Mouse (Mus musculus) embryonic fibroblast, embryonic 13.5 days (primary cell): ENCODE data around the gene Gipc3. TPM values are rescaled to one million over a fixed set of nuclear protein-coding genes. Genes with fewer than 3 reads are reported as not detected.

ENCODE experiments used
- H3K27ac ChIP-seq: 2 replicates; pipeline ENCODE4 v1.5.1; 2012; ENCODE audit warnings: low read length, control low read depth, inconsistent platforms; ENCODE audit not compliant: insufficient read depth
- H3K4me1 ChIP-seq: 2 replicates; pipeline ENCODE4 v1.6.1; 2011; ENCODE audit warnings: low read length; ENCODE audit not compliant: control insufficient read depth, insufficient read depth
- H3K4me3 ChIP-seq: 2 replicates; pipeline ENCODE4 v1.5.1; 2011; ENCODE audit warnings: mild to moderate bottlenecking, control low read depth, low read length; ENCODE audit not compliant: insufficient read depth
- CTCF ChIP-seq: IDR thresholded peaks from 2 replicates; pipeline ENCODE4 v1.5.1; 2011; ENCODE audit warnings: mild to moderate bottlenecking, control low read depth, low read length, moderate library complexity, borderline replicate concordance; ENCODE audit not compliant: insufficient read depth
- POLR2A ChIP-seq: IDR thresholded peaks from 2 replicates; pipeline ENCODE4 v1.6.1; 2011; ENCODE audit warnings: low read depth, mild to moderate bottlenecking, control low read depth, low read length, moderate library complexity
- polyA plus RNA-seq: library from polyadenylated mRNA; stranded (reverse); fragments of >200 nt; gene quantifications from 2 replicates; pipeline ENCODE4 v1.2.4, GENCODE M21; 2011; ENCODE audit warnings: low read depth; ENCODE audit not compliant: missing spikeins, insufficient read length

The Gipc3 gene
- polyA plus RNA-seq, 1 experiment, result 0.39 TPM

DNA sequence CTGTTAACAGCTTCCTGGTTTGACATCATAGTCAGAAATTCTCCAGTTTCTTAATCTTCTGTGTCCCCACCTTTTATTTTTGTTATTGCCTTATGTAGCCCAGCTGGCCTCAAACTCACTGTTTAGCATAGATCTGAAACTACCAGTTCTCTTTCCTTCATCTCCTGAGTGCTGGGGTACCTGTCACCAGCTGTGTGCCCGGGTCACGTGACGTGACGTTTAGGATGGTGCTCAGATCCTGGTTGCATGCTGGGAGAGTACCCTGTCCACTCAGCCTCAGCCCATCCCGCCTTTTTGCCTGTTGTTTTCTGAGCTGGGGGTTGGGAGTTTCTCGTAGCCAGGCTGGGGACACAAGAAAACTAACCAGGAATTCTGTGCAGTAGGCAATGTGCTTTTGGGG lies 45.8 kb downstream of the Gipc3 start:
- no peak overlapping the region for H3K27ac ChIP-seq
- H3K4me3 ChIP-seq, result no peak overlapping the region
- H3K4me1 ChIP-seq, result peaks cover 5% of the 10 kb centered on the region; the same call in 1 of the 2 replicates
- no peak for TF ChIP-seq POLR2A
- TF ChIP-seq CTCF, result no peak

DNA sequence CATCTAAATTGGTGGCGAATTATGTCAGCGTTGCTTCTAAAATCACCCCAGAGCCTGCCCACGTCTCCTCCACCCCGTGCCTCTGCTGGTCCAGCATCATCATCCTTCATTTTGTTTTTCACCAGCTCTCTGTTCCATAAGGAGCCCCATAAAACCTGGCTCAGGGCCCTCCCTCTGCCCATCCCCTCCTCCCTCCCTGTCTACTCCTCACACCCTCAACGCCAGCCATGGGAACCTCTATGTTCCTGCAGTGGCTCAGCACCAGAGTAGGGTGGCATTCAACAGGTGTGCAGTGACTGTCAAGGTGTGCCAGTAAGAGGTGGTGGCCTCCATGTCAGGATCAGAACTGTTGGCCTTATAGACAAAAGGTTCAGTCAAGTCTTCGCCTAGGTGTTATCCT lies 47.9 kb downstream of the Gipc3 start:
- H3K4me3 ChIP-seq, result no peak overlapping the region
- no peak overlapping the region for H3K27ac ChIP-seq
- no peak for TF ChIP-seq POLR2A
- H3K4me1 ChIP-seq, result peaks cover 5% of the 10 kb centered on the region; the same call in 1 of the 2 replicates

DNA sequence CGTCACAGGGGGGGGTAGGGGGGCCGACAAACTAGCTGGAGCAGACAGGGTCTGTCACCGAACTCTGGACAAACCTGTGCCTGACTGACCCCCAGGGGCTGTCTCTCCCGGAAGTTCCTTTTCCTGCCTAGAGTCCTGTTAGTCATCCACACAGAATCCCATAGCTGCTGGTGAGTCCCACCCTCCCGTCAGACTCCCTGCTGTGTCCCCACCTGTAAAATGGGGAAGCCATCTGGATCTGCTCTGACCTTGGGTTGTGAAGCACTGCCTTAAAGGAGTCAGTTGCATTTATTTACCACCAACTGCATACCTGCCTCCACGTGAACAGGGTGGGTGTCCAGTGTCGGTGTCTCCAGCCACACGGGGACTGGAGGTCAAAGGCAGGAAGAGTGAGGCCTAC lies 48.6 kb downstream of the Gipc3 start:
- Histone ChIP-seq H3K4me3 (peak overlapping the region; percentile 62), H3K27ac (no peak overlapping the region), H3K4me1 (peaks cover 5% of the 10 kb centered on the region; the same call in 1 of the 2 replicates)
- TF ChIP-seq POLR2A, result no peak
- no peak for TF ChIP-seq CTCF

DNA sequence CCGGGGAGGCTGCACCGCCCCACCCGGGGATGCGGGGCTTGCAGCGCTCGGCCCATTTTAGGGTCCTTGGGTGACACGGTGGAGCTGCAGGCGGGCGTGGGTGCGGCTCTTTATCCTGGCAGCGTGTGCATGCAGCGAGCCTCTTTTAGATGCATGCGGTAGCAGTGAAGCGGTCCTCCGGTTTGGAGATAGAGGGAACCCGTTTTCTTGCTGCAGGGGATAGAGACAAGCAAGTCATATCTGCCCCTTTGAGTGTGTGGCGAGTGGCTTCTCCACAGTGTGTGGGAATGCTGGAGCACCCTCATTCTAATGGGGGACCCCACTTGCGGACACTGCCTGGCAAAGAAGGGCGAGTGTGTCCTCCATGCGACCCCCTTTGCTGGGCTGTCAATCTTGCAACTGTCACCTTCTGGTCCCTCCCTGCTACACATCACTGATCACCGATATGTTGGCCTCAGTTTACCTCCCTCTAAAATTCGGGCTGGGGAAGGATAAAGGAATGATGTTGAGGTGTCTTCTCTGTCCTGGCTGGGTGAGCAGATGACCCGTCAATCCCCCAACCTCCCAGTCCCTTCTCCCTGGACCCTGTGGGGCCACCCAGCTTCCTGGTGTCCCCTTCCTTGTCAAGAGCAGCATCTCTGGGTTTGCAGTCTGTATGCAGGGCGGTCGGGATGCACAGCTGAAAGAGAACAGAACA lies 49.6 kb downstream of the Gipc3 start:
- no peak for TF ChIP-seq CTCF
- no peak for TF ChIP-seq POLR2A
- Histone ChIP-seq H3K27ac (no peak overlapping the region), H3K4me1 (peaks cover 5% of the 10 kb centered on the region; the same call in 1 of the 2 replicates), H3K4me3 (peak overlapping the region; percentile 62)

DNA sequence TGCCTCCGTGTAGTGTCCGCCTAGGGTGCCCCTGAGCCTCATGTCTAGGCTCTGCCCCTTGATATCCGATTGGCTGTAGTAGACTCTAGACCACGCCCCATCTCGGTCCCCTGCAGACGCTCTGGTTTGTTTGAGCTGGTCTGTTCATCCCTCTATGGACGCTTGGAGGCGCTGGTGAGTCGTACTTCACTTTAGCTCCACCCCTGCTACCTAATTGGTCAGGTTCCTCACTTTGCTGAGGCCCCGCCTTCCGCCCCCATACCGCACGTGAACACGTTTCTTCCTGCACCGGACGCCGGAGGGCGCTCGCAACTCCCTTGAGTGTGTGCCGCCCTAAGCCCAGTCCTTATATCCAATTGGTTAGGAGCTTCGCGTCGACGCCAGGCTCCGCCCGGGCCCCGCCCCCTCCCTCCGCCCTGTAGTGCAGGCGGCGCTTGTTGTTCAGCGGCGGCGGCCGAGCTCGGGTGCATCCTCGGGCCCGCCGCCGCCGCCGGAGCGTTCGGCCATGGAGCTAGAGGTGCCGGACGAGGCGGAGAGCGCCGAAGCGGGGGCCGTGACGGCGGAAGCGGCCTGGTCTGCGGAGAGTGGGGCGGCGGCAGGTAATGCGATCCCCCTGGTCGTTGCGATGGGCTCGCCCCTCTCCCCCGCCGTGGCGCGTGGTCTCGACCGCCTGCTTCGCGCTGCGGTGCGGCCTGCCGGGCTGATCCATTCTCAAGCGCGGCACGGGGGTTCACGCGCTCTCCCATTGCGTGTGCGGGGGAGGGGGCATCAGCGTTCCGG lies 50.3 kb downstream of the Gipc3 start, which contains the start of gene Pip5k1c:
Gene Pip5k1c, plus strand, starts transcription at position 410 of the 780 bp plus-strand sequence.
- TF ChIP-seq POLR2A (peak; percentile 84), CTCF (peak; percentile 89)
- H3K4me3 ChIP-seq, result peak within 1 kb of the TSS; percentile 62
- H3K4me1 ChIP-seq, result peaks cover 5% of the 10 kb centered on the region; the same call in 1 of the 2 replicates
- no peak within 1 kb of the TSS for H3K27ac ChIP-seq

DNA sequence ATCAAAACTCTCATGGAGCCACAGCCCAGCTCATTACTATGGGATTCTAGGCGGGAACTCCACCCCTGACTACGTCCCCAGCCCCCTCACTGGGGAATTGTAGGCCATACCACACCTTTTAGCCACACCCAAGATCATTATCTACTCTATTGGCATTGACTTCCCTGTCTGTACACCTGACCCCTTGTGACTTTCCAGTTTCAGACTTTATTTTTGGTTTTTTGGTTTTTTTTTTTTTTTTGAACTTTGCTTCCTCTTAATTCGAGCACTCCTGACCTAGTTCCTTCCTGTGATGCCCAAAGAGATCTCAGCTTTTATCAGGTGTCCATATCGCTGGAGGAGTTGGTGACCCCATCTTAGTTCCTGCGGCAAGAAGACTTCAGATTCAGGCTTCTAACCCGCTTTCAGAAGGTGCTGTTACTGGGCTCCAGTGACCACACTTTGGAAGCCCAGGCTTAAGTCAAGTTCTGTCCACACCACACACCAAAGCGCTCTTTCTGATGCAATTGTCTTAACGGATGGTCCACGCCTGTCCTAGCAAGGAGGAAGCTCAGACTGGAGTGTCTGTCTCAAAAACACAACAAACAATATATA lies 51.5 kb downstream of the Gipc3 start, which contains the start of gene Tjp3:
Gene Tjp3, minus strand, starts transcription at position 71 of the 594 bp plus-strand sequence.
- H3K4me3 ChIP-seq, result no peak within 1 kb of the TSS
- peaks cover 5% of the 10 kb centered on the region; the same call in 1 of the 2 replicates for H3K4me1 ChIP-seq
- no peak within 1 kb of the TSS for H3K27ac ChIP-seq
- no peak for TF ChIP-seq POLR2A
- TF ChIP-seq CTCF, result no peak

DNA sequence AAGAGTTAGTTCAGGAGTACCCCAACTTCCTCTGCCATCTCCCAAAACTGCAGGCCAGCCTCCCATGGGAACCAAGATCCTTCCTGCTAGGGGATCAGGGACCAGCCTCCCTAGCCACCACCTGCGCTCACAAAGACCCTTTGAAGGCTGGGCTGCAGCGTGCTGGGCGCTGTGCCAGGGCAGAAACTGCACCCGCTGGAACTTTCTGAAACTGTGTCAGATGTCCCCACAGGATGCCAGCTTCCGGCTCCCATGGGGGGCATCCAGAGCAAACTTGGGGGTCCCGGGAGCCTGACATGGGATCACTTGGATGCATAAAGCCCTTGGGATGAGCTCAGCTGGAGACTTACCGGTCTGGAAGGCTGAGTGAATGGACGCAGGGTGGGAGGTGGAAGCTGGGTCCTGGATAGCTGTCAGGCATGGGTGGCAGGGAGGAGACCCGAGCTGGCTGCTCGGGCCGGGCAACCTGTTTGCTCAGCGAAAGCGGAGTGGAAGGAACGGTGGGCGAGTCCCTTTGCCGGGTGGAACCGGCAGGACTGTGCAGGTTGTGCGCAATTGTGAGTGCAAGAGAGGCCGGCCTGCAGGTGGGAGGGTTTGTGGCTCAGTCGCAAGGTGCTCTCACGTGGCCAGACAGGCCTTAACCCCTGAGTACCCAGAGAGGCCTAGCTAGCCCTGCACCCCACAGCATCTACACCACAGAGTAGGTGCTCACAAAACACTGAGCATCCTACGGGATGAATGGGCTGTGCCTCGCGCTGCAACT lies 52.2 kb downstream of the Gipc3 start:
- TF ChIP-seq CTCF, result no peak
- H3K4me1 ChIP-seq, result peaks cover 5% of the 10 kb centered on the region; the same call in 1 of the 2 replicates
- no peak overlapping the region for H3K4me3 ChIP-seq
- no peak overlapping the region for H3K27ac ChIP-seq

DNA sequence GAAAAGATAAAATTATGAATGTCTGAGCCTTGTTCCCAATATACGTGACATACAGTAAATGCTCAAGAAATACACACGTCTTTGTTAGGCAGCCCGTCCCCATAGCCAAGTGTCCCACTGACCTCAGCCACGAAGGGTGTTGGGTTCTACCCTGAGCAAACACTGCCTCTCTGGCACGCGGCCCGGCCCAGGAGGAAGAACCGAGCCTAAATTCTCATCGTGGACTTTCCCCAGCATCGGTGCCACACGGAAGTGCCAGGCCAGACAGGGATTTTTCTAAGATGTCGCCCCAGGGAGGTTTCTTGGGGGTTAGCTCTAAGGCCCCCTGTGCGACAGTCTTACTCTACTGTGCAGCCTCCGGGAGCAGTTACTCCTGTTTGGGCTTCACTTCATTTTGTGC lies 53.3 kb downstream of the Gipc3 start:
- Histone ChIP-seq H3K4me1 (peaks cover 4% of the 10 kb centered on the region; the same call in 1 of the 2 replicates), H3K4me3 (no peak overlapping the region), H3K27ac (no peak overlapping the region)
- TF ChIP-seq CTCF (no peak), POLR2A (no peak)

DNA sequence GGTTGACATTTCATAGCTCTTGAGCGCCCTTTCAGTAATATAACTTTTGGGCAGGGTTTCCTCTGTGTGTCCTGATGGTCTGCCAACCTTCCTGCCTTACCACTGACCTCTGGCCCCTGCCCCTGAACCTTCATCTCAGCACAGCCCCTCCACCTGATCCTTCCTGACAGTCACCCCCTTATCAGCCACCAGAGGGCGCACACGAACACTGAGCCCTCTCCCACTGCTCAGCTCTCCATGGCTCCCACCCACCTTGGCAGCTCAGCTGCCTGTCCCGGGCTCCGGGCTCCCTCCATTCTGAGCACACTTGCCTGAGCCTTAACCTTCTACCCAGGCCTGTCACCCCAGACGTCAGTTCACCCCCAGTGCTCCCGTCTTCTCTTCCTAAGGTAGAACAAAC lies 53.8 kb downstream of the Gipc3 start:
- TF ChIP-seq CTCF (peak; percentile 94), POLR2A (no peak)
- Histone ChIP-seq H3K4me1 (no peaks in the 10 kb centered on the region), H3K4me3 (no peak overlapping the region), H3K27ac (no peak overlapping the region)
